Mouse (Mus musculus) bone marrow, adult 2 months (tissue): Measurements from ENCODE around the gene Cabin1.

Experiments
- CTCF ChIP-seq: fragments of 200-500 bp; IDR thresholded peaks from 2 replicates; pipeline ENCODE4 v1.5.1; 2011; ENCODE audit warnings: low read length, control low read depth; ENCODE audit not compliant: control insufficient read depth, insufficient read depth
- POLR2A ChIP-seq: fragments of 200-500 bp; IDR thresholded peaks from 2 replicates; pipeline ENCODE4 v1.6.1; 2011; ENCODE audit warnings: low read depth, mild to moderate bottlenecking, control low read depth, low read length, borderline replicate concordance; ENCODE audit not compliant: control insufficient read depth

DNA sequence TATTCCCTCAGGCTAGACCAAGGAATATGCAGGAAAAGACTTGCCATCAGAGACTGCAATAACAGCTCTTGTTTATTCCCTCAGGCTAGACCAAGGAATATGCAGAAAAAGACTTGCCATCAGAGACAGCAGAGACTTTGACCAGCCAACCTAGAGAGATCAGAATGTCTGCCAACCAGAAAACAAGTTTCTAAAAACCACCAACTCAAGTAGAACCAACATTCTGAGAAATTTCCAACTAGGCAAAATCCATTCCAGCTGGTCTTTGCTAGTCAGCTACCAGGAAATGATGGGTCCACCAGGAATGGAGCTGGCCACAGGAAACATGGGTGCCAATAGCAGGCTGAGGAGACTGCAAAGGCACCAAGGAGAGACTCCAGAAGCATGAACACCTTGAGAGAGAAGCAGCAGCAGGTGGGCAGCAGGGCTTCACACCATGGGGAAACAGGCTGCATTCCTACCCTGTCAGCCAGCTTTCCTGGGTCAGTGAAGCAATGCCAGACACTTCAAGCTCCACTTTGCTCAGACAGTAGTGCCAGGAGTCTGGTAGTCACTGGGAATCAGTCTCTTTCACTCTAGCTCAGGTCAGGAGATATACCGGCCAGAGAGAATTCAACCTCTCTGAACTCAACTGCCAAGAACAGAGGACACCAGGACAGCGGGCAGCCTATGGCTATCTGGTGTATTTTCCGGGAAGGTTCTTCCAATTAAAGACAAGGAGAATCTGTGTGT is 56.1 kb downstream of the Cabin1 start:
- TF ChIP-seq POLR2A (no peak), CTCF (no peak)
